Mouse (Mus musculus) neural tube, embryonic 13.5 days (tissue): Measurements from ENCODE around the gene Lypd8. TPM values are rescaled to one million over a fixed set of nuclear protein-coding genes. Genes with fewer than 3 reads are reported as not detected.

Experiments
- ATAC-seq: fragments of 200-750 bp; cut with Nextera tagmentation; 2 replicates; pipeline ENCODE4 v1.8.0; 2017; ENCODE audit warnings: low read depth, mild to moderate bottlenecking, moderate TSS enrichment, moderate library complexity
- H3K27ac ChIP-seq: fragments of 300-500 bp; sonication (generic); replicated peaks from 2 replicates; pipeline ENCODE4 v1.5.1; 2015; ENCODE audit warnings: moderate library complexity, mild to moderate bottlenecking, inconsistent platforms
- H3K27me3 ChIP-seq: fragments of 300-500 bp; sonication (generic); 2 replicates; pipeline ENCODE4 v1.6.1; 2015; ENCODE audit warnings: mild to moderate bottlenecking, inconsistent platforms
- H3K36me3 ChIP-seq: fragments of 300-500 bp; sonication (generic); 2 replicates; pipeline ENCODE4 v1.6.1; 2015; ENCODE audit warnings: mild to moderate bottlenecking, inconsistent platforms
- H3K4me1 ChIP-seq: fragments of 300-500 bp; sonication (generic); replicated peaks from 2 replicates; pipeline ENCODE4 v1.6.1; 2015; ENCODE audit warnings: inconsistent platforms
- H3K4me2 ChIP-seq: fragments of 300-500 bp; sonication (generic); 2 replicates; pipeline ENCODE4 v1.6.1; 2015; ENCODE audit warnings: inconsistent platforms, mild to moderate bottlenecking, moderate library complexity
- H3K4me3 ChIP-seq: fragments of 300-500 bp; sonication (generic); 2 replicates; pipeline ENCODE4 v1.5.1; 2015; ENCODE audit warnings: mild to moderate bottlenecking, inconsistent platforms
- H3K9ac ChIP-seq: fragments of 300-500 bp; sonication (generic); 2 replicates; pipeline ENCODE4 v1.6.1; 2015; ENCODE audit warnings: moderate library complexity, mild to moderate bottlenecking, inconsistent platforms
- H3K9me3 ChIP-seq: fragments of 300-500 bp; sonication (generic); 2 replicates; pipeline ENCODE4 v1.6.1; 2016; ENCODE audit warnings: inconsistent platforms
- WGBS: fragments of 180-500 bp; shearing (Covaris S2); methylation state at CpG from one replicate; pipeline ENCODE4 v1.1.7; 2015; 5-methylcytosine and 5-hydroxymethylcytosine counted together
- polyA plus RNA-seq: library from polyadenylated mRNA; unstranded; fragments of >200 nt; fragmentation: Nextera tagmentation; extraction: Ambion mirVana; gene quantifications from 2 replicates; pipeline ENCODE4 v1.2.1, GENCODE M21; 2015

Gene Lypd8
- polyA plus RNA-seq, 1 experiment from 2014 or later, result not detected

DNA sequence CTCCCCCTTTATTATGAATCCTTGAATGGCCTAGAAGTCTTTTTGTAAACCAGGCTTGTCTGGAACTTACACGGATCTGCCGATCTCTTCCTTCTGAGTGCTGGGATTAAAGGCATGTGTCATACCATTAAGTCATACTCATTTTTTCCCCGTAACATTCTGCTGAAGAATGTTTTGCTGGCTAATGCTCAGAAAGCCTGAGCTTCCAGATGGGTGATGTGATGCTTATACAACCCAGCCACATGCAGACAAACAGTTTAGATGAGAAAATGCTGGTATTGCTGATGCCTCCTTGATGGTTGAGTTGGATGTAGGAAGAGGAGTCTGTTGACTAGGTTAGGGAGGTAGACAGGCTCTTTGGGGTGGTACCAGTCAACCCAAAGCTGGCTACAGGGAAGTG is 39.5 kb downstream of the Lypd8 start:
- Histone ChIP-seq H3K36me3 (no peaks in the 10 kb centered on the region), H3K4me2 (no peak overlapping the region), H3K27me3 (no peaks in the 10 kb centered on the region), H3K9ac (no peak overlapping the region), H3K9me3 (peaks cover 1% of the 10 kb centered on the region; the same call in 1 of the 2 replicates), H3K27ac (no peak overlapping the region), H3K4me1 (no peaks in the 10 kb centered on the region), H3K4me3 (no peak overlapping the region)
- 88% methylated on average over 3 of the region's 3 CpGs for WGBS
- no peak for ATAC-seq

DNA sequence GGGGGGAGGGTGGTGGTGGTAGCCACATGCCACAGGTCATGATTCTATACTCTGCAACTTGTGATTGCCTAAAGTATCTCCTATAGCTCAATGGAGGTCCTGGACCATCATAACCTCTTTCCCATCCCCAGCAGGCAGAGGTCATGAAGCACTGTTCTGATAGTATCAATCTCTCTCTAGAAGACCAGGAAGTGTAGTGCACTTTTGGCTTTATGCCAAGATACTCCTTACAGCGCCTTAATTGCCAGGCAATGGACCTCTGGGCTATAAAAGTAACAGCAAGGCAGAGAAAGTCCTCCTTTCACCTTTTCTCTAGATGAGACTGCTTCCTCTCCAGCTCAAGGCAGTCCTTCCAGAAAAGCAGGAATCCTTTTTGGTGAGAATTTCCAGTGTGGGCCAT is 42.0 kb downstream of the Lypd8 start, which contains the start of gene 1810065E05Rik:
Gene 1810065E05Rik, plus strand, starts transcription at position 297 of the 400 bp plus-strand sequence.
- H3K4me2 ChIP-seq, result no peak within 1 kb of the TSS

DNA sequence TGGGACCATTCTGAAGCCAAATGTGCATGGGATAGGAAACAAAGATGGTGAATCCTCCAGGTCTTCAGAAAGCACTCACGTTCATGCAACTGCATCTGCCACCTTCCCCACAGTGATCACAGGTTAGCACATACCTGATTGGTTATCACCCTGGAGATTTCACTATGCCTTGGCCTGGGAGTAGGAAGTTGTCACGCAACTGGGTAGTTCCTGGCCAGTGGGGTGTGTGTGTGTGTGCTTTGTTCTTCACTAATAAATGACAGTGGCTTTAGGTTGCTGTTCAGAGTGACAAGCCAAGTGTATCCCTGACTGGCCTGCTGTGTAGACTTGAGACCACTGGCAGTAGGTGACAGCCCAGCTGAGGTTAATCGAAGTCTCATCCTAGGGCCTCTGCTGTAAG is 53.4 kb downstream of the Lypd8 start, which contains the start of gene Gm12253:
Gene Gm12253, plus strand, starts transcription at position 301 of the 400 bp plus-strand sequence.
- 85% methylated on average over 3 of the region's 3 CpGs for WGBS

More for the DNA sequence above, 42.0 kb downstream of the Lypd8 start, which contains the start of gene 1810065E05Rik:
- 43% methylated on average over 1 of the region's 1 CpGs for WGBS
- no peaks in the 10 kb centered on the region for H3K27me3 ChIP-seq
- no peak within 1 kb of the TSS for H3K9ac ChIP-seq
- H3K4me1 ChIP-seq, result no peaks in the 10 kb centered on the region
- no peak within 1 kb of the TSS for H3K4me3 ChIP-seq
- no peak within 1 kb of the TSS for H3K27ac ChIP-seq
- no peak for ATAC-seq
- no peaks in the 10 kb centered on the region for H3K9me3 ChIP-seq
- H3K36me3 ChIP-seq, result no peaks in the 10 kb centered on the region

GRCm38 (mm10) chr11:58437866-58438265 is 59.0 kb downstream of the Lypd8 start:
- H3K4me3 ChIP-seq, result no peak overlapping the region
- H3K9me3 ChIP-seq, result no peaks in the 10 kb centered on the region
- WGBS, result 25% methylated on average over 5 of the region's 5 CpGs
- H3K4me2 ChIP-seq, result no peak overlapping the region
- H3K27ac ChIP-seq, result no peak overlapping the region
- H3K4me1 ChIP-seq, result no peaks in the 10 kb centered on the region
- no peak for ATAC-seq
- H3K36me3 ChIP-seq, result no peaks in the 10 kb centered on the region
- no peaks in the 10 kb centered on the region for H3K27me3 ChIP-seq
- no peak overlapping the region for H3K9ac ChIP-seq

More for the DNA sequence above, 53.4 kb downstream of the Lypd8 start, which contains the start of gene Gm12253:
- Histone ChIP-seq H3K36me3 (no peaks in the 10 kb centered on the region), H3K9ac (no peak within 1 kb of the TSS), H3K9me3 (no peaks in the 10 kb centered on the region), H3K27ac (no peak within 1 kb of the TSS), H3K4me2 (no peak within 1 kb of the TSS), H3K27me3 (no peaks in the 10 kb centered on the region), H3K4me3 (no peak within 1 kb of the TSS), H3K4me1 (no peaks in the 10 kb centered on the region)
- ATAC-seq, result no peak

Other genes starting within 250 kb of the Lypd8 start
- gene Gemin5, start 210.5 kb upstream of the Lypd8 start, polyA plus RNA-seq, result 12.4 and 17.7 TPM in 2 replicates
- gene Mrpl22, start 207.4 kb upstream of the Lypd8 start, polyA plus RNA-seq, result 111 and 127 TPM in 2 replicates
- 1.5 and 2.2 TPM in 2 replicates for gene Igtp, start 179.5 kb upstream of the Lypd8 start, polyA plus RNA-seq
- 0.95 and 0.98 TPM in 2 replicates for gene Irgm2, start 179.4 kb upstream of the Lypd8 start, polyA plus RNA-seq
- not detected in 2 replicates for gene 4930438A08Rik, start 104.2 kb upstream of the Lypd8 start, polyA plus RNA-seq
- 25.6 and 26.9 TPM in 2 replicates for gene Zfp692, start 72.0 kb upstream of the Lypd8 start, polyA plus RNA-seq
- gene Zfp672, start 48.7 kb upstream of the Lypd8 start, polyA plus RNA-seq, result 35.5 and 39.5 TPM in 2 replicates
- 46.2 and 47.4 TPM in 2 replicates for gene Sh3bp5l, start 48.3 kb upstream of the Lypd8 start, polyA plus RNA-seq
- gene 1810065E05Rik, start 42.1 kb downstream of the Lypd8 start, polyA plus RNA-seq, result not detected in 2 replicates
- gene Gm12253, start 53.5 kb downstream of the Lypd8 start, polyA plus RNA-seq, result not detected in 2 replicates
- gene Lypd9, start 73.9 kb downstream of the Lypd8 start, polyA plus RNA-seq, result not detected in 2 replicates
- gene Olfr30, start 83.2 kb downstream of the Lypd8 start, polyA plus RNA-seq, result not detected in 2 replicates
- not detected in 2 replicates for gene Olfr332, start 113.5 kb downstream of the Lypd8 start, polyA plus RNA-seq
- not detected in 2 replicates for gene Olfr331, start 123.5 kb downstream of the Lypd8 start, polyA plus RNA-seq
- not detected in 2 replicates for gene Olfr330, start 155.8 kb downstream of the Lypd8 start, polyA plus RNA-seq
- gene Olfr329-ps, start 167.4 kb downstream of the Lypd8 start, polyA plus RNA-seq, result not detected in 2 replicates
- gene Olfr328, start 176.6 kb downstream of the Lypd8 start, polyA plus RNA-seq, result not detected in 2 replicates
- gene Olfr224, start 191.5 kb downstream of the Lypd8 start, polyA plus RNA-seq, result 0.14 TPM in 1 of 2 replicates, not detected in the other
- gene Olfr325, start 198.7 kb downstream of the Lypd8 start, polyA plus RNA-seq, result not detected in 2 replicates
- 0.08 TPM in 1 of 2 replicates, not detected in the other for gene Olfr324, start 216.1 kb downstream of the Lypd8 start, polyA plus RNA-seq
- gene 2210407C18Rik, start 237.0 kb downstream of the Lypd8 start, polyA plus RNA-seq, result not detected in 2 replicates